Mouse (Mus musculus) lung, postnatal 0 days (tissue): ENCODE measurements at regions not wholly inside any gene's neighbourhood (a gene's known extent, or its start where the extent isn't known, plus 50 kb on each side); places are given as distances from the start of the nearest gene placed in this dataset.
"Not testable (repeated sequence)": the region's sequence is repeated elsewhere in the genome, so short reads cannot be mapped to it uniquely, and the experiment has no call there.

ENCODE experiments used
- ATAC-seq: fragments of 200-750 bp; cut with Nextera tagmentation; 2 replicates; pipeline ENCODE4 v1.8.0; 2017; ENCODE audit warnings: moderate library complexity
- DNase-seq: peaks from one replicate; pipeline ENCODE4 v3.0.0-alpha.2; 2016; ENCODE audit warnings: low spot score
- H3K27ac ChIP-seq: fragments of 300-500 bp; sonication (generic); 2 replicates; pipeline ENCODE4 v1.5.1; 2014; ENCODE audit warnings: antibody characterized with exemption, mild to moderate bottlenecking, low read length, mixed read lengths
- H3K27me3 ChIP-seq: fragments of 300-500 bp; sonication (generic); replicated peaks from 2 replicates; pipeline ENCODE4 v1.6.1; 2014; ENCODE audit warnings: low read length, mixed read lengths; ENCODE audit not compliant: insufficient read depth
- H3K36me3 ChIP-seq: fragments of 300-500 bp; sonication (generic); 2 replicates; pipeline ENCODE4 v1.6.1; 2014; ENCODE audit warnings: low read length, mixed read lengths; ENCODE audit not compliant: insufficient read depth
- H3K4me1 ChIP-seq: fragments of 300-500 bp; sonication (generic); 2 replicates; pipeline ENCODE4 v1.6.1; 2014; ENCODE audit warnings: antibody characterized with exemption, low read depth, low read length, mixed read lengths; ENCODE audit not compliant: insufficient read depth
- H3K4me2 ChIP-seq: fragments of 300-500 bp; sonication (generic); replicated peaks from 2 replicates; pipeline ENCODE4 v1.6.1; 2014; ENCODE audit warnings: low read depth, mild to moderate bottlenecking, low read length, moderate library complexity, mixed read lengths
- H3K4me3 ChIP-seq: fragments of 300-500 bp; sonication (generic); 2 replicates; pipeline ENCODE4 v1.5.1; 2014; ENCODE audit warnings: low read depth, low read length
- H3K9ac ChIP-seq: fragments of 300-500 bp; sonication (generic); replicated peaks from 2 replicates; pipeline ENCODE4 v1.6.1; 2014; ENCODE audit warnings: low read depth, mild to moderate bottlenecking
- H3K9me3 ChIP-seq: fragments of 300-500 bp; sonication (generic); 2 replicates; pipeline ENCODE4 v1.6.1; 2016; ENCODE audit warnings: low read length, mixed read lengths
- CTCF ChIP-seq: IDR thresholded peaks from 2 replicates; pipeline ENCODE4 v1.5.1; 2016; ENCODE audit warnings: antibody characterized with exemption, mild to moderate bottlenecking
- EP300 ChIP-seq: IDR thresholded peaks from 2 replicates; pipeline ENCODE4 v1.6.1; 2016; ENCODE audit warnings: antibody characterized with exemption, mild to moderate bottlenecking, control low read depth
- WGBS: fragments of 180-500 bp; shearing (Covaris S2); extraction: QIAGEN DNeasy Blood & Tissue Kit; methylation state at CpG from one replicate; pipeline ENCODE4 v1.1.7; 2014; 5-methylcytosine and 5-hydroxymethylcytosine counted together

- peak; percentile 10 for DNase-seq
- Histone ChIP-seq H3K27me3 (no peaks in the 10 kb centered on the region), H3K9ac (no peak overlapping the region), H3K27ac (no peak overlapping the region), H3K4me2 (no peak overlapping the region), H3K4me1 (no peaks in the 10 kb centered on the region), H3K9me3 (no peaks in the 10 kb centered on the region), H3K36me3 (no peaks in the 10 kb centered on the region), H3K4me3 (no peak overlapping the region)
- peak; percentile 56 for ATAC-seq
- WGBS = 50% methylated on average over 2 of the region's 2 CpGs
- TF ChIP-seq EP300 (peak; percentile 93), CTCF (no peak)
These were observed 365.3 kb downstream of the Hdgfl1 start for GRCm38 (mm10) chr13:26404707-26405106.

DNA sequence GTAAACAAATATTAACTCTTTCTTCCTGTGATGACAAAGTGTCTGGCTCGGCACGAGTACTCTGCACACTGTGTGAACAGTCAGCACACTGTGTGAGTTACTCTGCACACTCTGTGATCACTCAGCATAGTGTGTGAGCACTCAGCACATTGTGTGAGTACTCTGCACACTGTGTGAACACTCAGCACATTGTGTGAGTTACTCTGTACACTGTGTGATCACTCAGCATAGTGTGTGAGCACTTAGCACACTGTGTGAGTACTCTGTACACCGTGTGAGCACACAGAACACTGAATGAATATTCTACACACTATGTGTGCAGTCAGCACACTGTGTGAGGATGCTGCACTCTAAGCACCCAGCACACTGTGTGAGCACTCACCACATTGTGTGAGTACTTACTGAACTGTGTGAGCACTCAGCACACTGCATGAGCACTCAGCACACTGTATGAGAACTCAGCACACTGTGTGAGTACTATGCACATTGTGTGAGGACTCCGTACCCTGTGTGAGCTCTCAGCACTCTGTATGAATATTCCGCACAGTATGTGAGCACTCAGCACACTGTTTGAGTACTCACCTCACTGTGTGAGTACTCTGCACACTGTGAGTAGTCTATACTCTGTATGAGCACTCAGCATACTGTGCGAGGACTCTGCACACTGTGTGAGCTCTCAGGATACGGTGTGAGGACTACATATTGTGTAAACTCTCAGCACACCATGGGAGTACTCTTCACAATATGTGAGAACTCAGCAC lies 381.9 kb downstream of the Hdgfl1 start:
- TF ChIP-seq EP300 (no peak), CTCF (no peak)
- H3K36me3 ChIP-seq = no peaks in the 10 kb centered on the region
- no peak overlapping the region for H3K4me2 ChIP-seq
- no peak overlapping the region for H3K4me3 ChIP-seq
- H3K9me3 ChIP-seq = no peaks in the 10 kb centered on the region
- H3K27ac ChIP-seq = no peak overlapping the region
- H3K27me3 ChIP-seq = no peaks in the 10 kb centered on the region
- no peak for ATAC-seq
- DNase-seq = no peak
- no peak overlapping the region for H3K9ac ChIP-seq
- H3K4me1 ChIP-seq = no peaks in the 10 kb centered on the region
- WGBS = 76% methylated on average over 7 of the region's 7 CpGs

- WGBS = 7% methylated on average over 2 of the region's 2 CpGs
- Histone ChIP-seq H3K36me3 (no peaks in the 10 kb centered on the region), H3K4me2 (no peak overlapping the region), H3K4me1 (0 out of 2 replicates have a peak, but pooled peaks cover 3% of the 10 kb centered on the region), H3K9ac (no peak overlapping the region), H3K27ac (no peak overlapping the region), H3K27me3 (no peaks in the 10 kb centered on the region), H3K9me3 (no peaks in the 10 kb centered on the region), H3K4me3 (no peak overlapping the region)
- DNase-seq (no peak), ATAC-seq (no peak)
- no peak for TF ChIP-seq CTCF
- no peak for TF ChIP-seq EP300
These were observed 387.3 kb downstream of the Hdgfl1 start for GRCm38 (mm10) chr13:26382631-26383030.

- H3K4me1 ChIP-seq = 0 out of 2 replicates have a peak, but pooled peaks cover 3% of the 10 kb centered on the region
- H3K27ac ChIP-seq = no peak overlapping the region
- no peak overlapping the region for H3K9ac ChIP-seq
- no peak overlapping the region for H3K4me3 ChIP-seq
- H3K4me2 ChIP-seq = no peak overlapping the region
- ATAC-seq = no peak
- no peaks in the 10 kb centered on the region for H3K9me3 ChIP-seq
- no peak for TF ChIP-seq EP300
- TF ChIP-seq CTCF = no peak
- no peaks in the 10 kb centered on the region for H3K27me3 ChIP-seq
- DNase-seq = no peak
- no peaks in the 10 kb centered on the region for H3K36me3 ChIP-seq
- WGBS = 53% methylated on average over 2 of the region's 2 CpGs
These were observed 387.8 kb downstream of the Hdgfl1 start for GRCm38 (mm10) chr13:26382154-26382553.

GRCm38 (mm10) chr13:26375546-26375945 lies 394.4 kb downstream of the Hdgfl1 start:
- Histone ChIP-seq H3K4me1 (no peaks in the 10 kb centered on the region), H3K4me3 (no peak overlapping the region), H3K4me2 (no peak overlapping the region), H3K27me3 (no peaks in the 10 kb centered on the region), H3K36me3 (no peaks in the 10 kb centered on the region), H3K27ac (no peak overlapping the region), H3K9me3 (no peaks in the 10 kb centered on the region), H3K9ac (no peak overlapping the region)
- no peak for DNase-seq
- no peak for ATAC-seq
- no peak for TF ChIP-seq CTCF
- TF ChIP-seq EP300 = no peak

DNA sequence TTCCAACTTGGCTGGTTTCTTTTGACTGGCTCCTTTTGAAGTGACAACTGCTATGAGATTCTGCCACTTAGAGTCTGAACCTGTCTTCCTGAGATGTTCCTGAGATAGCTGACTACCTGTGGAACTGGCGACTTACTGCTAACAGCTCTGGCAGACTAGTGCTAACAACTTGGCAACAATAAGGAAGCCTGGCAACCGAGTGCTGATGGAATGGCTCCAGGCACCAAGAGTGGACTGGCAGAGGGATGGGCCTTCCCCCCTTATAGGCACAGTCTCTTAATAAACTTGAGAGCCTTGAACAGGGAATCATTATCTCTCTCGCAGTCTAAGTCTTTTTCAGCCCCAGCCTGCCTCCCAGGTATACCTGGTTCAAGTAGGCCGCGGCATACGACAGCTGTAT lies 404.1 kb downstream of the Hdgfl1 start:
- H3K4me3 ChIP-seq, ATAC-seq, H3K4me1 ChIP-seq, H3K36me3 ChIP-seq, H3K9ac ChIP-seq, H3K27ac ChIP-seq, H3K4me2 ChIP-seq, H3K27me3 ChIP-seq, H3K9me3 ChIP-seq, DNase-seq: not testable (repeated sequence)
- WGBS = 92% methylated on average over 6 of the region's 6 CpGs

DNA sequence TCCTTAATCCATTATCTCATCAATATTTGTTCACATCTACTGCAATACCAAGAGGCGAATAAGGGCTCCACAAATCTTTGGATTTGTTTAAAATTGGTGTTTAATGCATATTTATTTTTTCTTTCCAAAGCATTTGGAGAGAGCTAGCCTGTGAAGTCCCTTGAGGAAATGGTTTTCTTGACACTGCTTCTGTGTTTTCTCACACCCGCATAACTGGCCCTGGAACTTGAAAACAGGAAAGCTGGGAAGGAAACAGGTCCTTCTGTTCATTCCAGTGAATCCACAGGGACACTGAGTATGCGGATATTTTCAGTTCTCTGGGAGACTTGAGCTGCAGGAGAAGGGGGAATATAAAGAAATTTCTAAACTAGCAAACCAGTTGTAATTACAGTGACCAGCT lies 413.6 kb downstream of the Hdgfl1 start:
- no peak for ATAC-seq
- H3K27me3 ChIP-seq = no peaks in the 10 kb centered on the region
- H3K4me3 ChIP-seq = no peak overlapping the region
- H3K9ac ChIP-seq = no peak overlapping the region
- no peaks in the 10 kb centered on the region for H3K4me1 ChIP-seq
- no peaks in the 10 kb centered on the region for H3K9me3 ChIP-seq
- no peaks in the 10 kb centered on the region for H3K36me3 ChIP-seq
- H3K4me2 ChIP-seq = no peak overlapping the region
- 33% methylated on average over 3 of the region's 3 CpGs for WGBS
- no peak for TF ChIP-seq EP300
- TF ChIP-seq CTCF = no peak
- H3K27ac ChIP-seq = no peak overlapping the region
- no peak for DNase-seq
